In genomic region chr7:141122689-141123516, GRCm38 (mm10) we compare ENCODE assay signal across 7 mouse cellular contexts. TPM values are rescaled to one million over a fixed set of nuclear protein-coding genes. Genes with fewer than 3 reads are reported as not detected.
DNase-seq lines count a peak whose midpoint lies in the region; ATAC-seq and TF ChIP-seq lines count a peak whose summit lies in the region.

No protein-coding gene starts in this region.

- H3K4me2 ChIP-seq in intestine, postnatal 0 days (replicated peaks; ENCODE audit: low read depth): peak overlapping the region; percentile 76
- peak overlapping the region; percentile 67 for H3K4me2 ChIP-seq in midbrain, embryonic 12.5 days (replicated peaks)

- peak; percentile 96 for DNase-seq in adrenal gland, postnatal 10 days
- peak; percentile 99 for DNase-seq in embryonic facial prominence, embryonic 10.5 days (ENCODE audit: low spot score)
- peak; percentile 89 for DNase-seq in gonadal fat pad, adult 2 months (ENCODE audit: low read depth)
- DNase-seq in left cerebral cortex, postnatal 4 days: peak; percentile 93

- peak; percentile 66 for TF ChIP-seq POLR2A in small intestine, adult 2 months (IDR thresholded peaks at IDR 0.05; ENCODE audit: low read depth, low read length)

- peaks cover 7% of the 10 kb centered on the region for H3K27me3 ChIP-seq in embryonic facial prominence, embryonic 10.5 days (replicated peaks; ENCODE audit: low read depth, poor library complexity, severe bottlenecking)
- no peaks in the 10 kb centered on the region for H3K27me3 ChIP-seq in intestine, postnatal 0 days (replicated peaks; ENCODE audit: control insufficient read depth, insufficient read depth, low read length)
- peaks cover 6% of the 10 kb centered on the region for H3K27me3 ChIP-seq in midbrain, embryonic 12.5 days
- no peaks in the 10 kb centered on the region for H3K27me3 ChIP-seq in small intestine, adult 2 months (ENCODE audit: control insufficient read depth, insufficient read depth, low read length)

- peak; percentile 90 for ATAC-seq in intestine, postnatal 0 days
- peak; percentile 96 for ATAC-seq in midbrain, embryonic 12.5 days (ENCODE audit: low FRiP score, low read depth)

- H3K9ac ChIP-seq in intestine, postnatal 0 days (ENCODE audit: low read depth, low read length): peak overlapping the region; percentile 51; the same call in 1 of the 2 replicates
- H3K9ac ChIP-seq in midbrain, embryonic 12.5 days (replicated peaks): peak overlapping the region; percentile 68

- peaks cover 14% of the 10 kb centered on the region for H3K4me1 ChIP-seq in embryonic facial prominence, embryonic 10.5 days
- H3K4me1 ChIP-seq in intestine, postnatal 0 days (replicated peaks; ENCODE audit: control insufficient read depth, insufficient read depth, low read length): peaks cover 12% of the 10 kb centered on the region
- H3K4me1 ChIP-seq in midbrain, embryonic 12.5 days: peaks cover 4% of the 10 kb centered on the region; the same call in 1 of the 2 replicates
- H3K4me1 ChIP-seq in small intestine, adult 2 months (ENCODE audit: control insufficient read depth, insufficient read depth, insufficient read length, low read length): peaks cover 15% of the 10 kb centered on the region; the same call in 1 of the 2 replicates

- peak overlapping the region; percentile 84 for H3K27ac ChIP-seq in embryonic facial prominence, embryonic 10.5 days (replicated peaks)
- H3K27ac ChIP-seq in intestine, postnatal 0 days (ENCODE audit: low read depth, low read length): peak overlapping the region; percentile 91
- H3K27ac ChIP-seq in midbrain, embryonic 12.5 days (replicated peaks): peak overlapping the region; percentile 83
- H3K27ac ChIP-seq in small intestine, adult 2 months (ENCODE audit: insufficient read depth, low read depth, low read length): peak overlapping the region; percentile 95

- TF ChIP-seq CTCF in intestine, postnatal 0 days (IDR thresholded peaks at IDR 0.05; ENCODE audit: low read depth): no peak
- TF ChIP-seq CTCF in small intestine, adult 2 months (IDR thresholded peaks at IDR 0.05; ENCODE audit: extremely low read depth, insufficient read length, insufficient replicate concordance, low read depth, low read length): no peak

- 2% methylated on average over 29 of the region's 29 CpGs for WGBS in embryonic facial prominence, embryonic 10.5 days
- WGBS in intestine, postnatal 0 days: under 1% methylated on average over 29 of the region's 29 CpGs
- WGBS in midbrain, embryonic 12.5 days: 3% methylated on average over 29 of the region's 29 CpGs
- under 1% methylated on average over 29 of the region's 29 CpGs for WGBS in small intestine, adult 2 months

- no peaks in the 10 kb centered on the region for H3K9me3 ChIP-seq in embryonic facial prominence, embryonic 10.5 days
- H3K9me3 ChIP-seq in intestine, postnatal 0 days (ENCODE audit: control insufficient read depth): no peaks in the 10 kb centered on the region
- no peaks in the 10 kb centered on the region for H3K9me3 ChIP-seq in midbrain, embryonic 12.5 days

- intact Hi-C loops in left cerebral cortex, postnatal 4 days (cut with DNase I): no loop called here

- no peaks in the 10 kb centered on the region for H3K36me3 ChIP-seq in embryonic facial prominence, embryonic 10.5 days (replicated peaks)
- no peaks in the 10 kb centered on the region for H3K36me3 ChIP-seq in intestine, postnatal 0 days (ENCODE audit: control insufficient read depth, insufficient read depth)
- H3K36me3 ChIP-seq in midbrain, embryonic 12.5 days: no peaks in the 10 kb centered on the region
- H3K36me3 ChIP-seq in small intestine, adult 2 months (ENCODE audit: control insufficient read depth, insufficient read depth, low read length): no peaks in the 10 kb centered on the region

- H3K4me3 ChIP-seq in embryonic facial prominence, embryonic 10.5 days: peak overlapping the region; percentile 59
- peak overlapping the region; percentile 59 for H3K4me3 ChIP-seq in intestine, postnatal 0 days (ENCODE audit: low read depth, low read length)
- peak overlapping the region; percentile 62 for H3K4me3 ChIP-seq in midbrain, embryonic 12.5 days
- H3K4me3 ChIP-seq in small intestine, adult 2 months (ENCODE audit: low read depth, low read length): peak overlapping the region; percentile 75

RNA-seq across cellular contexts. Expression of gene Ptdss2, which starts 0.7 kb away (rescaled TPM):
- total RNA-seq in adrenal gland, postnatal 10 days (2021): 10 to 100 TPM; 51.0 to 57.2 TPM
- 77.8 and 83.8 TPM in 2 replicates for polyA plus RNA-seq in embryonic facial prominence, embryonic 10.5 days (2016; fragmentation: Nextera tagmentation; extraction: Ambion mirVana)
- polyA plus RNA-seq in gonadal fat pad, adult 2 months (2012; rRNA removed): 42.3 and 42.8 TPM in 2 replicates
- polyA plus RNA-seq in intestine, postnatal 0 days (2015; fragmentation: Nextera tagmentation; extraction: Ambion mirVana): 36.6 and 37.7 TPM in 2 replicates
- total RNA-seq in left cerebral cortex, postnatal 4 days (2021): 10 to 100 TPM; 50.1 to 53.9 TPM
- 67.5 and 76.6 TPM in 2 replicates for polyA plus RNA-seq in midbrain, embryonic 12.5 days (2016; fragmentation: Nextera tagmentation; extraction: Ambion mirVana)
- 17.5 and 26.3 TPM in 2 replicates for polyA plus RNA-seq in small intestine, adult 2 months (2012; rRNA removed)

RNA-seq across cellular contexts. Expression of gene Ano9, which starts 5.3 kb away (rescaled TPM):
- under 1 TPM; 0.33 to 0.42 TPM for total RNA-seq in adrenal gland, postnatal 10 days (2021)
- 1.8 and 2.5 TPM in 2 replicates for polyA plus RNA-seq in embryonic facial prominence, embryonic 10.5 days (2016; fragmentation: Nextera tagmentation; extraction: Ambion mirVana)
- polyA plus RNA-seq in gonadal fat pad, adult 2 months (2012; rRNA removed): 4.1 TPM in 2 replicates
- 46.8 and 50.1 TPM in 2 replicates for polyA plus RNA-seq in intestine, postnatal 0 days (2015; fragmentation: Nextera tagmentation; extraction: Ambion mirVana)
- total RNA-seq in left cerebral cortex, postnatal 4 days (2021): not detected
- polyA plus RNA-seq in midbrain, embryonic 12.5 days (2016; fragmentation: Nextera tagmentation; extraction: Ambion mirVana): not detected in 2 replicates
- 38.2 and 74.3 TPM in 2 replicates for polyA plus RNA-seq in small intestine, adult 2 months (2012; rRNA removed)

RNA-seq across cellular contexts. Expression of gene Sigirr, which starts 22.5 kb away (rescaled TPM):
- total RNA-seq in adrenal gland, postnatal 10 days (2021): 10 to 100 TPM in 1 of 2 experiments, 1 to 10 TPM in 1; 8.3 to 10.6 TPM
- 2.2 and 2.3 TPM in 2 replicates for polyA plus RNA-seq in embryonic facial prominence, embryonic 10.5 days (2016; fragmentation: Nextera tagmentation; extraction: Ambion mirVana)
- polyA plus RNA-seq in gonadal fat pad, adult 2 months (2012; rRNA removed): 22.0 and 23.1 TPM in 2 replicates
- polyA plus RNA-seq in intestine, postnatal 0 days (2015; fragmentation: Nextera tagmentation; extraction: Ambion mirVana): 42.1 and 43.2 TPM in 2 replicates
- total RNA-seq in left cerebral cortex, postnatal 4 days (2021): 1 to 10 TPM; 2.8 to 2.9 TPM
- 1.6 and 1.7 TPM in 2 replicates for polyA plus RNA-seq in midbrain, embryonic 12.5 days (2016; fragmentation: Nextera tagmentation; extraction: Ambion mirVana)
- polyA plus RNA-seq in small intestine, adult 2 months (2012; rRNA removed): 19.8 and 38.3 TPM in 2 replicates

RNA-seq across cellular contexts. Expression of gene Pkp3, which starts 44.9 kb away (rescaled TPM):
- 1 to 10 TPM in 1 of 2 experiments, under 1 TPM in 1; 0.94 to 1.5 TPM for total RNA-seq in adrenal gland, postnatal 10 days (2021)
- polyA plus RNA-seq in embryonic facial prominence, embryonic 10.5 days (2016; fragmentation: Nextera tagmentation; extraction: Ambion mirVana): 9.4 and 9.6 TPM in 2 replicates
- 21.5 and 23.5 TPM in 2 replicates for polyA plus RNA-seq in gonadal fat pad, adult 2 months (2012; rRNA removed)
- 35.3 and 38.6 TPM in 2 replicates for polyA plus RNA-seq in intestine, postnatal 0 days (2015; fragmentation: Nextera tagmentation; extraction: Ambion mirVana)
- total RNA-seq in left cerebral cortex, postnatal 4 days (2021): not detected
- polyA plus RNA-seq in midbrain, embryonic 12.5 days (2016; fragmentation: Nextera tagmentation; extraction: Ambion mirVana): 1.6 and 1.8 TPM in 2 replicates
- polyA plus RNA-seq in small intestine, adult 2 months (2012; rRNA removed): 87.5 and 236 TPM in 2 replicates

RNA-seq across cellular contexts. Expression of gene Rnh1, which starts 49.8 kb away (rescaled TPM):
- 100 to 1,000 TPM; 150 to 155 TPM for total RNA-seq in adrenal gland, postnatal 10 days (2021)
- polyA plus RNA-seq in embryonic facial prominence, embryonic 10.5 days (2016; fragmentation: Nextera tagmentation; extraction: Ambion mirVana): 77.9 and 79.7 TPM in 2 replicates
- polyA plus RNA-seq in gonadal fat pad, adult 2 months (2012; rRNA removed): 227 and 260 TPM in 2 replicates
- polyA plus RNA-seq in intestine, postnatal 0 days (2015; fragmentation: Nextera tagmentation; extraction: Ambion mirVana): 133 and 141 TPM in 2 replicates
- 10 to 100 TPM; 20.1 to 25.3 TPM for total RNA-seq in left cerebral cortex, postnatal 4 days (2021)
- 47.4 and 54.9 TPM in 2 replicates for polyA plus RNA-seq in midbrain, embryonic 12.5 days (2016; fragmentation: Nextera tagmentation; extraction: Ambion mirVana)
- polyA plus RNA-seq in small intestine, adult 2 months (2012; rRNA removed): 113 and 162 TPM in 2 replicates

Comparison
In these comparisons a context has a peak if more than half of its experiments do, and no peak if none do; other contexts are left out.
1. Peak in every context shown above with its lines: DNase-seq, ATAC-seq, H3K4me3 ChIP-seq and H3K27ac ChIP-seq.